Mouse (Mus musculus): Measurements from ENCODE around the gene Crat.

- TF ChIP-seq CTCF (IDR thresholded peaks at IDR 0.05; ENCODE audit: extremely low read depth, insufficient read depth, low read length) (peak; percentile 69), POLR2A (IDR thresholded peaks at IDR 0.05; ENCODE audit: extremely low read depth, insufficient read depth, low read length) (0 out of 2 replicates have a peak, but pooled peaks have one; percentile 51)
Measured at GRCm38 (mm10) chr2:30440701-30441517, 25.3 kb upstream of the Crat start.
